Mouse (Mus musculus): ENCODE results near the gene Fos.

DNA sequence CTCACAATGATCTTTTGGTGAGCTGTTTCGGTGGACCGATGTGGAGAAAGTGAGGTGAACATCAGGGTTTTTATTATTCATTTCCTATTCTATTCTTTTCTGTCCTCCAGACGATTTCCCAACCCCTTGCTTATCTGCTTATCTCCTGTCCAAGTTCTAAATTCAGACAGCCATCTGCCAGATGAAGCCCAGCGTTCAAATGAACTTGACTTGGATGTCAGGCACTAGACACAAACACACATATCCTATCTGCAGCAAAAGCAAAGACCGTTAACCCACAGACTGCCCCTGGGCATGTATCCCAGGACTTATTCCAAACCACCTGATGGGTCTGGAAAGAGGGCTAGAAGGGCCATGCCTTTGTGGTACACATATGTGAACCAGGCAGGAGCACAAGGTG is 9.3 kb upstream of the Fos start:
- TF ChIP-seq EP300 (IDR thresholded peaks at IDR 0.05) (no peak), CTCF (IDR thresholded peaks at IDR 0.05) (no peak)
